Mouse (Mus musculus): ENCODE measurements around the gene Man1a2. TPM values are rescaled to one million over a fixed set of nuclear protein-coding genes. Genes with fewer than 3 reads are reported as not detected.

Gene Man1a2
- polyA plus RNA-seq, 1 experiment from 2014 or later, result 67.2 TPM

- Histone ChIP-seq H3K27me3 (no peaks in the 10 kb centered on the region), H3K4me2 (no peak overlapping the region), H3K36me3 (no peaks in the 10 kb centered on the region), H3K4me1 (no peaks in the 10 kb centered on the region), H3K27ac (no peak overlapping the region), H3K9ac (no peak overlapping the region), H3K4me3 (replicated peaks) (no peak overlapping the region), H3K9me3 (replicated peaks) (no peaks in the 10 kb centered on the region)
- 90% methylated on average over 1 of the region's 3 CpGs for WGBS
- no peak for ATAC-seq (replicated peaks; ENCODE audit: low FRiP score)
Observed at GRCm38 (mm10) chr3:100552171-100552570, 133.1 kb downstream of the Man1a2 start.

DNA sequence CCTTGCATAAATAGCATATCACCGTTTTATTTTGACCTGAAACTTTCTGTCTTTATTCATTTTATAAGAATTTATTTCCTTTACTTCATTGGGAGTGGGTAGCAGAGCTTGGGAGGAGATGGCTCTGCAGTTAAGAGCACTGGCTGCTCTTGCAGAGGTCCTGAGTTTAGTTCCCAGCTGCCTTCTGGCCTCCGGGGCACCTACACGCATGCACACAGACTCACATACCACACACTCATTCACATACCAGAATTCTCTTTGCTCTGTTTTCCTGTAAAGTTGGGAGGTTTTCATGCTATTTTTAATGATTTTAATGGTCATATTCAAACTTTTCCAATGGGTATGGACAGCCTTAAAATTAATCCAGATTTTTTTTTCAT is 137.4 kb downstream of the Man1a2 start:
- Histone ChIP-seq H3K27ac (no peak overlapping the region), H3K4me2 (no peak overlapping the region), H3K9ac (no peak overlapping the region), H3K4me3 (replicated peaks) (no peak overlapping the region), H3K27me3 (no peaks in the 10 kb centered on the region), H3K36me3 (no peaks in the 10 kb centered on the region), H3K4me1 (no peaks in the 10 kb centered on the region), H3K9me3 (replicated peaks) (no peaks in the 10 kb centered on the region)
- 79% methylated on average over 3 of the region's 3 CpGs for WGBS
- no peak for ATAC-seq (replicated peaks; ENCODE audit: low FRiP score)

- no peak overlapping the region for H3K4me3 ChIP-seq (replicated peaks)
- no peaks in the 10 kb centered on the region for H3K4me1 ChIP-seq
- H3K27ac ChIP-seq, result no peak overlapping the region
- WGBS, result 80% methylated on average over 10 of the region's 10 CpGs
- H3K4me2 ChIP-seq, result no peak overlapping the region
- no peaks in the 10 kb centered on the region for H3K27me3 ChIP-seq
- H3K9ac ChIP-seq, result no peak overlapping the region
- no peaks in the 10 kb centered on the region for H3K9me3 ChIP-seq (replicated peaks)
- no peaks in the 10 kb centered on the region for H3K36me3 ChIP-seq
- ATAC-seq (replicated peaks; ENCODE audit: low FRiP score), result peak; percentile 54; the same call in 1 of the 2 replicates
Observed at GRCm38 (mm10) chr3:100547162-100547912, 138.0 kb downstream of the Man1a2 start.

- H3K4me3 ChIP-seq (replicated peaks), result no peak overlapping the region
- H3K4me1 ChIP-seq, result no peaks in the 10 kb centered on the region
- no peak overlapping the region for H3K9ac ChIP-seq
- no peak overlapping the region for H3K4me2 ChIP-seq
- no peaks in the 10 kb centered on the region for H3K27me3 ChIP-seq
- no peak overlapping the region for H3K27ac ChIP-seq
- no peaks in the 10 kb centered on the region for H3K36me3 ChIP-seq
- no peaks in the 10 kb centered on the region for H3K9me3 ChIP-seq (replicated peaks)
- 95% methylated on average over 2 of the region's 2 CpGs for WGBS
- ATAC-seq (replicated peaks; ENCODE audit: low FRiP score), result no peak
Observed at GRCm38 (mm10) chr3:100536686-100537085, 148.6 kb downstream of the Man1a2 start.

GRCm38 (mm10) chr3:100535902-100536301 is 149.4 kb downstream of the Man1a2 start:
- no peaks in the 10 kb centered on the region for H3K27me3 ChIP-seq
- H3K27ac ChIP-seq, result no peak overlapping the region
- H3K4me1 ChIP-seq, result no peaks in the 10 kb centered on the region
- no peak for ATAC-seq (replicated peaks; ENCODE audit: low FRiP score)
- H3K9ac ChIP-seq, result no peak overlapping the region
- H3K4me2 ChIP-seq, result no peak overlapping the region
- H3K4me3 ChIP-seq (replicated peaks), result no peak overlapping the region
- no peaks in the 10 kb centered on the region for H3K36me3 ChIP-seq
- 48% methylated on average over 4 of the region's 4 CpGs for WGBS
- H3K9me3 ChIP-seq (replicated peaks), result no peaks in the 10 kb centered on the region

GRCm38 (mm10) chr3:100535298-100535697 is 150.0 kb downstream of the Man1a2 start:
- no peak for ATAC-seq (replicated peaks; ENCODE audit: low FRiP score)
- 61% methylated on average over 3 of the region's 3 CpGs for WGBS
- H3K27ac ChIP-seq, result no peak overlapping the region

GRCm38 (mm10) chr3:100534394-100534793 is 150.9 kb downstream of the Man1a2 start:
- no peaks in the 10 kb centered on the region for H3K27me3 ChIP-seq
- H3K4me3 ChIP-seq (replicated peaks), result no peak overlapping the region
- no peak overlapping the region for H3K4me2 ChIP-seq
- H3K9me3 ChIP-seq (replicated peaks), result no peaks in the 10 kb centered on the region
- WGBS, result 84% methylated on average over 3 of the region's 3 CpGs
- no peak overlapping the region for H3K27ac ChIP-seq
- no peak overlapping the region for H3K9ac ChIP-seq
- H3K4me1 ChIP-seq, result no peaks in the 10 kb centered on the region
- H3K36me3 ChIP-seq, result no peaks in the 10 kb centered on the region
- ATAC-seq (replicated peaks; ENCODE audit: low FRiP score), result no peak

More at GRCm38 (mm10) chr3:100535298-100535697, 150.0 kb downstream of the Man1a2 start:
- Histone ChIP-seq H3K27me3 (no peaks in the 10 kb centered on the region), H3K9me3 (replicated peaks) (no peaks in the 10 kb centered on the region), H3K36me3 (no peaks in the 10 kb centered on the region), H3K4me2 (no peak overlapping the region), H3K4me3 (replicated peaks) (no peak overlapping the region), H3K9ac (no peak overlapping the region), H3K4me1 (no peaks in the 10 kb centered on the region)

- H3K9ac ChIP-seq, result no peak overlapping the region
- no peaks in the 10 kb centered on the region for H3K4me1 ChIP-seq
- H3K9me3 ChIP-seq (replicated peaks), result no peaks in the 10 kb centered on the region
- 0 out of 2 replicates have a peak, but pooled peaks have one; percentile 33 for ATAC-seq (replicated peaks; ENCODE audit: low FRiP score)
- no peaks in the 10 kb centered on the region for H3K36me3 ChIP-seq
- no peak overlapping the region for H3K27ac ChIP-seq
- no peaks in the 10 kb centered on the region for H3K27me3 ChIP-seq
- no peak overlapping the region for H3K4me2 ChIP-seq
- no peak overlapping the region for H3K4me3 ChIP-seq (replicated peaks)
Observed at GRCm38 (mm10) chr3:100533429-100533828, 151.9 kb downstream of the Man1a2 start.

- no peak for ATAC-seq (replicated peaks; ENCODE audit: low FRiP score)
Observed at GRCm38 (mm10) chr3:100530919-100531318, 154.4 kb downstream of the Man1a2 start.

DNA sequence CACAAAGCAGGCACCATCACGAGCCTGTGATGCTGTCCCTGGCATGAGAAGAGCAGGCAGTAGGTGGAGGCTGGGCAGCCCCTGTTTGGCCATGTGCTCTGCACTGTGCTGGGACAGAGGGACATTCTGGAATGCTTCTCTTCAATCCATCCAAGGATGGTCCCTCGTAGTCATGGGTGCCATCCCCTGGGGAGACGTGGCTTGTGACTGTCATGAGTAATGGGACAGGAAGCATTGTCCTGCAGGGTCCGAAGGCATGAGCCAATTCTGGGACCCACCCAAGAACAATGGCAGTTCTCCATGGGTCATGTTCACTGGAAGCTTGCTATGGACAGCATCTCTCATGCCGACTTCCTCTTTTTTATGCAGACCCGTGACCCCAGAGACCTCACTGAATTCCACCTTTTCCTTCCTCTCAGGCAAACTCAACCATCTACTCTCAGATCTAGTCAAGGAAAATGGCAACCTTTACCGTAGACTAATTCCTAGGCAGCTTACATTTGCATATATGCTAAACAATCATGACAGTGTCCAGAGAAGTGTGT is 155.0 kb downstream of the Man1a2 start:
- Histone ChIP-seq H3K27me3 (no peaks in the 10 kb centered on the region), H3K4me3 (replicated peaks) (no peak overlapping the region), H3K4me2 (no peak overlapping the region), H3K9ac (no peak overlapping the region), H3K4me1 (no peaks in the 10 kb centered on the region), H3K27ac (no peak overlapping the region), H3K9me3 (replicated peaks) (no peaks in the 10 kb centered on the region), H3K36me3 (no peaks in the 10 kb centered on the region)
- ATAC-seq (replicated peaks; ENCODE audit: low FRiP score), result no peak
- 80% methylated on average over 7 of the region's 7 CpGs for WGBS

More at GRCm38 (mm10) chr3:100530919-100531318, 154.4 kb downstream of the Man1a2 start:
- Histone ChIP-seq H3K4me2 (no peak overlapping the region), H3K9me3 (replicated peaks) (no peaks in the 10 kb centered on the region), H3K36me3 (no peaks in the 10 kb centered on the region), H3K4me1 (no peaks in the 10 kb centered on the region), H3K27ac (no peak overlapping the region), H3K9ac (no peak overlapping the region), H3K27me3 (no peaks in the 10 kb centered on the region), H3K4me3 (replicated peaks) (no peak overlapping the region)
- 89% methylated on average over 5 of the region's 5 CpGs for WGBS

DNA sequence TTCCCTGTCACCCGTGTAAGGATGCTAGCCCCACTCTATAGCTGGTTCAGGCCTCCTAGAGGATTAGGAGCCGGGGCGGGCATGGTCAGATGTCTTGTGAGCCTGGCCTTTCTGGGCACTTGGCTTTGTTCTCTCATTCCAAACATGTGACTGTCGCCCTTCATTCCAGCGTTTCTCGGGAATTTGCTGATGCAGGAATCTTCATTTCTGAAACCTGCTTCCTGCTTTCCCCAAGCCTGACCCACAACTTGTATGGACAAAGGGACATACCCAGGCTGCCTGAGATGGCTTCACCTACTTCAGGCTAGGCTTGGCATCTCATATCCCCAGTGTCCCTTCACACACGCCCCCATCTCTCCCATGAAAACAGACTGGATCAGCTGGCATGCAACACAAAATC is 162.6 kb downstream of the Man1a2 start:
- Histone ChIP-seq H3K4me3 (replicated peaks) (no peak overlapping the region), H3K9ac (no peak overlapping the region), H3K27me3 (no peaks in the 10 kb centered on the region), H3K9me3 (replicated peaks) (no peaks in the 10 kb centered on the region), H3K27ac (no peak overlapping the region), H3K4me1 (no peaks in the 10 kb centered on the region), H3K36me3 (no peaks in the 10 kb centered on the region), H3K4me2 (no peak overlapping the region)
- WGBS, result 75% methylated on average over 7 of the region's 7 CpGs
- ATAC-seq (replicated peaks; ENCODE audit: low FRiP score), result no peak

DNA sequence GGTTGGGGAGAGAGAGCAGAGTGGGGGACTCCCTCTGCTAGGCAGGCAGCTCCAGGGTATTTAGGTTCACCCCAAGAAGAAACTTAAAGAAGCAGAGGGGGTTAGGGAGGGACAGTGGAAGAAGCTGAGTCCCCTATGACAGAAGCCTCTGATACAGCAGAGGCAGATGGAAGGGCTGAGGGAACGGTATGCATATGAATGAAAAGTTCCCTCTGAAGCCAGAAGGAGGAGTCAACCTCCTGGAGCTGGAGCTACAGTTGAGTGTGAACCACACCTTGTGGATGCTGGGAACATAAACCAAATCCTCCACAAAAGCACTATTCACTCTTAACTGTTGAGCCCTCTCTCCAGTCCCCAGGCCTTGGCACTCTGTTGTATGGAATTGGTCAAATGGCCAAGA is 163.7 kb downstream of the Man1a2 start:
- 42% methylated on average over 1 of the region's 1 CpGs for WGBS
- Histone ChIP-seq H3K4me3 (replicated peaks) (no peak overlapping the region), H3K27ac (no peak overlapping the region), H3K9me3 (replicated peaks) (no peaks in the 10 kb centered on the region), H3K4me2 (no peak overlapping the region), H3K4me1 (no peaks in the 10 kb centered on the region), H3K9ac (no peak overlapping the region), H3K36me3 (no peaks in the 10 kb centered on the region), H3K27me3 (no peaks in the 10 kb centered on the region)
- no peak for ATAC-seq (replicated peaks; ENCODE audit: low FRiP score)

All from kidney, embryonic 15.5 days (tissue).